Mouse (Mus musculus) olfactory bulb, adult 2 months (tissue): ENCODE measurements around the gene Fndc3b. TPM values are rescaled to one million over a fixed set of nuclear protein-coding genes. Genes with fewer than 3 reads are reported as not detected.

Source experiments
- H3K27ac ChIP-seq: fragments of 200-500 bp; 2 replicates; pipeline ENCODE4 v1.5.1; 2012; ENCODE audit warnings: low read depth, low read length; ENCODE audit not compliant: insufficient read depth
- H3K4me1 ChIP-seq: fragments of 200-500 bp; 2 replicates; pipeline ENCODE4 v1.6.1; 2012; ENCODE audit warnings: low read length; ENCODE audit not compliant: control insufficient read depth, insufficient read depth
- H3K4me3 ChIP-seq: fragments of 200-500 bp; 2 replicates; pipeline ENCODE4 v1.5.1; 2012; ENCODE audit warnings: mild to moderate bottlenecking, low read depth, low read length, moderate library complexity; ENCODE audit not compliant: insufficient read depth
- CTCF ChIP-seq: fragments of 200-500 bp; IDR thresholded peaks from 2 replicates; pipeline ENCODE4 v1.5.1; 2012; ENCODE audit warnings: low read depth, mild to moderate bottlenecking, low read length, moderate library complexity; ENCODE audit not compliant: insufficient read depth
- POLR2A ChIP-seq: fragments of 200-500 bp; IDR thresholded peaks from 2 replicates; pipeline ENCODE4 v1.6.1; 2012; ENCODE audit warnings: mild to moderate bottlenecking, low read depth, low read length, moderate library complexity; ENCODE audit not compliant: insufficient read depth
- WGBS: fragments of 180-500 bp; shearing (Covaris S2); methylation state at CpG from one replicate; pipeline ENCODE4 v1.1.7; 2018; 5-methylcytosine and 5-hydroxymethylcytosine counted together
- polyA plus RNA-seq: library from polyadenylated mRNA; stranded (reverse); fragments of >200 nt; gene quantifications from 2 replicates; pipeline ENCODE4 v1.2.4, GENCODE M21; 2012; ENCODE audit warnings: low replicate concordance; ENCODE audit not compliant: missing spikeins, insufficient read depth, insufficient read length

Fndc3b gene
- polyA plus RNA-seq, 1 experiment, result not detected

DNA sequence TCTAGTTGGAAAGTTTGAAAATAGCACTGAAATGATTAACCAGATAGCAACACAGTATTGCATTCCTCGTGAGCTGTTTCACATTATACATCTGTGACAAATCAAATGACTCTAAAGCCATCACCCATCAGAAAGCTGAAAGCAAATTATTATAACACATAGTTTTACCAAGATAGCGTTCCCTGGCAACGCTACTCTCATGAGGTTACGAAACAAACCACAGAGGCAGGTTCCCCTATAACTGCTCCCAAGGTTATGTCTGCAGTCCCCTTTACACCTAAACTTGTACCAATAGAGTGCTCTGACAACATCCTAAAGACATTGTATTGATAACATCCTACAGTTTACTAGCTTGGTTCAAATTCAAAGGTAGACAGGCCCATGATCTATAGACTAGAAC is 145.8 kb downstream of the Fndc3b start:
- Histone ChIP-seq H3K4me3 (no peak overlapping the region), H3K4me1 (peaks cover 3% of the 10 kb centered on the region), H3K27ac (no peak overlapping the region)
- TF ChIP-seq CTCF, result no peak
- no peak for TF ChIP-seq POLR2A
- WGBS, result 93% methylated on average over 4 of the region's 4 CpGs

DNA sequence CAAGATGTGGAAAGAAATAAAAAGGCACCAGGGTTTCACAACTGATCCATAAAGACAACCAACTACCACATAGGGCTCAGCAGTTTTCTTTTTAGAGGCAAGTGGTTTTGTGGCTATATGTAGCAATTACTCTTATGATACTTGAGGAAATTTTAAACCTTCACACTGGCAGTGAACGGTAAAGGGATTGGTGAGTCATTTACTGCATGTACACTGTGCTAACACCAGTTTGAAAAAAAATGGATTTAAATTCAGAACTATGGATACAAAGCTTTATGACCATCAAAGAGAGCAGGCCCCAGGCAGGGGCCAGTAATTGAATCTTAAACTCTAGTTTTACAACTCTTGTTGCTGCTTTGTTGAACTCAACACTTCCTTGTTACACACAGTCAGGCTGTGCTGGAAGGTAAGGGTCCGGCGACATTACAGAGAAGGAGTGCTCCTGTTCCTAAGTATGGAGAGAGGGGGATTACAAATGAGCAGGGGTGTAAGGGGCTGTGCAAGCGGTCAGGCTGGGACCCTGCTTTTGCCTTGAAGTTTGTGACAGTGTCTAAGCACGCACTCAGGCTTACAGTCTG is 148.0 kb downstream of the Fndc3b start:
- 88% methylated on average over 5 of the region's 5 CpGs for WGBS
- peaks cover 3% of the 10 kb centered on the region for H3K4me1 ChIP-seq
- no peak overlapping the region for H3K27ac ChIP-seq
- no peak for TF ChIP-seq CTCF
- no peak for TF ChIP-seq POLR2A
- no peak overlapping the region for H3K4me3 ChIP-seq

DNA sequence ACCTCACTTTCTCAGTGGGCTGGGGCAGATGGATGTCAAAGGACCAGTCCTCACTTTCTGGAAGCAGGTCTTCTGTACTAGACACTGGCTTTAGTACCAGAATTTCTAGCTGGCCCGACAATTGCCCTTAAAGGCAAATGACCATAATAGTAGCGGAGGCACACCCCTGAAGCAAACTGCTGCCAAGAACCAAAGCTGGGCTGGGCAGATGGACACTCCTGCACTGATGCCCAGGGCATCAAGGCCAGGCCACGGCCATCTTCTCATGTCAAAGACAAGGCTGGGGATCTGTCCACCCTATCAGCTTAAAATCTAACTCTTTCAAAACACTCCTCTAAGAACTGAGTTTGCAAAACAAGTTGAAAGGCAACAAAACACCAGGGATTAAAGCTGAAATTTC is 148.6 kb downstream of the Fndc3b start:
- Histone ChIP-seq H3K4me3 (no peak overlapping the region), H3K4me1 (peaks cover 3% of the 10 kb centered on the region), H3K27ac (no peak overlapping the region)
- WGBS, result 58% methylated on average over 3 of the region's 3 CpGs
- no peak for TF ChIP-seq CTCF
- no peak for TF ChIP-seq POLR2A

DNA sequence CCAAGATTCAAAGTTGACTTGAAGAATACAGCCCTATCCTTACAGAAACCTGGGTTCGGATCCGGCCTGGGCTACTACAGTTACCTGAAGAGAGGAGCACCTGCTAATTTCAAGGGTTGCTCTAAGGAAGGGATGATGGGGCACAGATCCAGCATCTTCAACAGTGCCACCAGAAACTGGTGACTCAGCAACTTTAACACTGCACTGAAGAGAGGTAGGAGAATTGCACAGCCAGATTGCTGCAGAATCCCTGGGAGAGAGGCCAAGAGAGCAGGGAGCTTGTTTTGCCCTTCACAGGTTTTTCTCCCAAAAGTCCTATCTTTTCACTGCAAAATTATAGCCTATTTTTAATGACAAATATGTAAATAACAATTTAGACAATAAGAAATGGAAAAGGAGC is 149.2 kb downstream of the Fndc3b start:
- Histone ChIP-seq H3K4me3 (no peak overlapping the region), H3K27ac (no peak overlapping the region), H3K4me1 (peaks cover 3% of the 10 kb centered on the region)
- WGBS, result 95% methylated on average over 2 of the region's 2 CpGs
- TF ChIP-seq CTCF, result no peak
- TF ChIP-seq POLR2A, result no peak

DNA sequence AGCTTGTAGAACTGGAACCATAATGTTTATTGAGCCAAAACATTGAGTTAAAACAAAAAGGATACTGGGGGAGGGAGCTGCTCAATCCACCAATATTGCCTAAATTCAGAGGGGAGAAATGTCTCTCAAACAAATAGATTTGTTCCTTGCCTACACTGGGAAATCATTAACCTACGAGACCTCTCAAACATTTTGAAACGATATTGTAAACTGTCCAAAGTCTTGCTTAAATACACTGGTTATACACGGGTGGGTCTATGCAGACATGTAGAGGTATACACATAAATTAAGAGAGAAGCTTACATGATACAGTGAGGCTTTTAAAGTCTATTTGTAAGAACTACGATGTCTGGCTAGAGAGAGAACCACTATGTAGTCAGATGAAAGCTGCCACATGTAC is 151.8 kb downstream of the Fndc3b start:
- no peak for TF ChIP-seq POLR2A
- no peak for TF ChIP-seq CTCF
- H3K4me1 ChIP-seq, result peaks cover 3% of the 10 kb centered on the region
- WGBS, result 92% methylated on average over 4 of the region's 4 CpGs
- no peak overlapping the region for H3K27ac ChIP-seq
- H3K4me3 ChIP-seq, result no peak overlapping the region

DNA sequence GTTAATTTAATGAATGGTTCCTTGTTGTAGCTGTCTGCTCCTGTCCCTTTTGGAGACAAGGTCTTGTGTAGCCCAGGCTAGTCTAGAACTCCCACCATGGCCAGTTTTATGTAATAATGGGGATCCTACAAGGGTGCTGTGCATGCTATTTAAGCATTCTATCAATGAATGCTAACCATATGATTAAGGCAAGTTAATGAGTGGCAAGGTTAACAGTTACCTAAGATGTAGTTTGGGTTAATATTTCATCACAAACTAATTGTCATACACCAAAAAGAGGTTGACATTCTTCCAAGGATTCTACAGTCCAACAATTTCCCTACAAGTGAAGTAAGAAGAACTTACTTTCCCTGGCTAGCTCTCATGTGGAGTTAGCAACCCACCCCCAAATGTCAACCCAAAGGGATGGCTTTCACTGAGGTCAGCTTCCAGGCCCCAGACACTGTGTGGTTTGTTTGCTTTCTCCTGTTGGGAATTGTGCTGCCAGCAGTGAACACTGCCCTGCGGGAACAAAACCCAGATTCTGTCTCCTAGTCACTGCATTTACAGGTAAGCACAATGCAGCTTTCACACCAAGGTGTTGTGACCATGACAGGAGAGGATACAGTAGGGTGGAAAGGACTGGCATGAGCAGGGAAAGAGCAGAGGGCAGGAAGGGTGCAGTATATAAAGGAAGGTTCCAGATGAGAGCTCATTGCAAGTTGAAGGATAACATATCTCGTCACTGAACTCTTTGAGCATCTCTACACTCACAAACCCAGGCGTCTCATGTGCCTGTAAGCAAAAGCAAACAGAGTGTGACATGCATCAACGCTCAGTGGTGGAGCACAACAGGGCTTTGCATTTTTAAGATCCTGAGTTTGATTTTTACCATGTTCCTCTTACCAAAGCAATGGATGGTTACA is 153.8 kb downstream of the Fndc3b start:
- no peak overlapping the region for H3K4me3 ChIP-seq
- TF ChIP-seq POLR2A (no peak), CTCF (no peak)
- no peak overlapping the region for H3K27ac ChIP-seq
- WGBS, result 92% methylated on average over 4 of the region's 4 CpGs
- H3K4me1 ChIP-seq, result no peaks in the 10 kb centered on the region

DNA sequence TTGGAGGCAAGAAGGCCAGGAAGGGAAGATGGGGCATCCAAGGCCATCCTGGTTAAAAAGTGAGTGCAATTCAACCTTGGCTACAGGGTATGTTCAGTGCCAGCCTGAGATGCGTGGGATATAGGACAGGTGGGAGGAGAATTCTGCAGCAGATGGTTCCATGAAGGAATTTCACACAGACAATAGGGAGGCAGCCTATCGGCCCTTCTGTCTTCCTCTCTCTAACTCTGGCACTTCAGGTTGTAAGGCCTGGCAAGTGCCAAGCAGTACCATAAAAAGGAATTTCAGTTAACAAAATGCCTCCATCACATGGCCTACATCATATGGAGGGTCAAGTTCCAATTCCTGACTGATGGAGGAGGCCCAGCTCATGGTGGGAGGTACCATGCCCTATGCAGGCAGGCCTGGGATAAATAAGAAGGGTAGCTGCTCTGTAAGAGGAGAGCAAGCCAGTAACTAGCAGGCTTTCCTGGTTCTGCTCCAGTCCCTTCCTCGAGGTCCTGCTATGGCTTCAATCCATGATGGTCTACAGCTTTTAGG is 155.6 kb downstream of the Fndc3b start:
- WGBS, result 77% methylated on average over 3 of the region's 3 CpGs
- no peaks in the 10 kb centered on the region for H3K4me1 ChIP-seq
- no peak overlapping the region for H3K4me3 ChIP-seq
- H3K27ac ChIP-seq, result no peak overlapping the region
- no peak for TF ChIP-seq POLR2A
- no peak for TF ChIP-seq CTCF

DNA sequence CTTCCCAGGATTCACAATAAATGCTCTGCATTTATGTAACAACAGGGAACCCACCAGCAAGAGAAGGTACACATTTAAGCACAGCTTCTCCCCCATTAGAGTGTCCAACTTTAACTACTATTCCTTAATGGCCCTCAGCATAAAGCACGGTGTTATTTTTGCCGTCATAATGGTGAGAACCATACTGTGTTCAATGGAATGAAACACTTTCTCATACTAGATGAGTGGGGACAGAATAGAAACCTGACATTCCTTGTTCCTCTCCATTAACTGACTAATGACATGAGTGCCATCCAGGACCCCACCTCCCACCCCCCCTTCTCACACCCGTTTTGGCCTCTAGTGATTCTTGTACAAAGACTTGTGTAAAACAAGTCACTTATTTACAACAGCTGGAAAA is 156.8 kb downstream of the Fndc3b start:
- Histone ChIP-seq H3K4me3 (no peak overlapping the region), H3K4me1 (no peaks in the 10 kb centered on the region), H3K27ac (no peak overlapping the region)
- no peak for TF ChIP-seq CTCF
- no peak for TF ChIP-seq POLR2A
- WGBS, result 71% methylated on average over 3 of the region's 3 CpGs

DNA sequence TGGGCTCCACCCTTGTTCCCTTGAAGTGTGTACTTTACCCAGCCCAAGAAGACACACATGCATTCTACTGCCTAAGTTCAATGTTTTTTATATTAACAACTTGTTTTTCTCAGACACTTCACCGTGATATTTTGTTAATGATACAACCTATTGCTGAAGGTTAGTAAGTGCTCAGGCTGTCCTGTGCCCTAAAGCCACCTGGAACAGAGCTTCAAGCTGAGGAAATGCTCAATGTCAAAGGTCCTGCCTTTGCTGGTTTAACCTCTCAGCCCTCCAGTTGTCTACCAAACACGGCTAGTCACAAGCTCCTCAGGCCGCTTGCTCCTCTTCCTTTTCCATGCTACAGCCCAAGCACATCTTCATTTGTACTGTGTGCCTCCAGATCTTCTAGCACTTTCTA is 157.3 kb downstream of the Fndc3b start:
- TF ChIP-seq CTCF (no peak), POLR2A (no peak)
- WGBS, result 91% methylated on average over 3 of the region's 3 CpGs
- Histone ChIP-seq H3K4me3 (no peak overlapping the region), H3K4me1 (no peaks in the 10 kb centered on the region), H3K27ac (no peak overlapping the region)
